Mouse (Mus musculus): ENCODE results near the gene Fancf. TPM values are rescaled to one million over a fixed set of nuclear protein-coding genes. Genes with fewer than 3 reads are reported as not detected.

Fancf gene
- 1 to 10 TPM; 4.7 to 5.0 TPM for total RNA-seq (2021)
- long read RNA-seq, experiment 1, transcript Fancf-201 (1 exons, 1,691 nt), result major isoform, 6 of 7 reads
- long read RNA-seq, experiment 1, partial matches to known transcripts, result 0 of 7 reads
- long read RNA-seq, experiment 1, other reads (novel, unspliced or antisense), result 1 of 7 reads
- long read RNA-seq, experiment 2, transcript Fancf-201 (1 exons, 1,691 nt), result major isoform, 9 of 9 reads
- long read RNA-seq, experiment 2, partial matches to known transcripts, result 0 of 9 reads
- long read RNA-seq, experiment 2, other reads (novel, unspliced or antisense), result 0 of 9 reads

- Histone ChIP-seq H3K27ac (peak within 1 kb of the TSS; percentile 98), H3K4me3 (peak within 1 kb of the TSS; percentile 65)
- DNase-seq (ENCODE audit: low spot score in 2 of 2), result peak; percentile 96 to 99
- 0 out of 2 replicates have a peak, but pooled peaks have one; percentile 3 for TF ChIP-seq CTCF (conservative IDR thresholded peaks at IDR 0.05)
These were observed at the start of gene Fancf for GRCm38 (mm10) chr7:51862097-51862492. Fancf (minus strand) TSS chr7:51862267.

GRCm38 (mm10) chr7:51899066-51899465 is 37.0 kb upstream of the Fancf start:
- no peak for TF ChIP-seq CTCF (conservative IDR thresholded peaks at IDR 0.05)
- H3K27ac ChIP-seq, result no peak overlapping the region
- H3K4me3 ChIP-seq, result no peak overlapping the region
- DNase-seq (ENCODE audit: low spot score in 2 of 2), result no peak

GRCm38 (mm10) chr7:51894939-51895338 is 32.9 kb upstream of the Fancf start:
- DNase-seq (ENCODE audit: low spot score in 2 of 2), result no peak
- H3K27ac ChIP-seq, result no peak overlapping the region
- H3K4me3 ChIP-seq, result no peak overlapping the region
- no peak for TF ChIP-seq CTCF (conservative IDR thresholded peaks at IDR 0.05)

- Histone ChIP-seq H3K4me3 (no peak overlapping the region), H3K27ac (no peak overlapping the region)
- no peak for TF ChIP-seq CTCF (conservative IDR thresholded peaks at IDR 0.05)
- DNase-seq (ENCODE audit: low spot score in 2 of 2), result no peak
These were observed 32.2 kb upstream of the Fancf start for GRCm38 (mm10) chr7:51894133-51894801.

- no peak for TF ChIP-seq CTCF (conservative IDR thresholded peaks at IDR 0.05)
- Histone ChIP-seq H3K4me3 (no peak overlapping the region), H3K27ac (no peak overlapping the region)
- DNase-seq (ENCODE audit: low spot score in 2 of 2), result no peak
These were observed 30.9 kb upstream of the Fancf start for GRCm38 (mm10) chr7:51893008-51893407.

- no peak for DNase-seq (ENCODE audit: low spot score in 2 of 2)
- no peak for TF ChIP-seq CTCF (conservative IDR thresholded peaks at IDR 0.05)
- H3K4me3 ChIP-seq, result no peak overlapping the region
- H3K27ac ChIP-seq, result no peak overlapping the region
These were observed 30.3 kb upstream of the Fancf start for GRCm38 (mm10) chr7:51892224-51892965.

- Histone ChIP-seq H3K27ac (no peak overlapping the region), H3K4me3 (no peak overlapping the region)
- DNase-seq (ENCODE audit: low spot score in 2 of 2), result no peak
- TF ChIP-seq CTCF (conservative IDR thresholded peaks at IDR 0.05), result no peak
These were observed 27.5 kb upstream of the Fancf start for GRCm38 (mm10) chr7:51889601-51890000.

GRCm38 (mm10) chr7:51887678-51888567 is 25.9 kb upstream of the Fancf start:
- no peak overlapping the region for H3K27ac ChIP-seq
- H3K4me3 ChIP-seq, result no peak overlapping the region
- no peak for DNase-seq (ENCODE audit: low spot score in 2 of 2)
- no peak for TF ChIP-seq CTCF (conservative IDR thresholded peaks at IDR 0.05)

GRCm38 (mm10) chr7:51885345-51885744 is 23.3 kb upstream of the Fancf start:
- DNase-seq (ENCODE audit: low spot score in 2 of 2), result no peak
- no peak for TF ChIP-seq CTCF (conservative IDR thresholded peaks at IDR 0.05)
- H3K27ac ChIP-seq, result no peak overlapping the region
- H3K4me3 ChIP-seq, result no peak overlapping the region

- no peak for TF ChIP-seq CTCF (conservative IDR thresholded peaks at IDR 0.05)
- DNase-seq (ENCODE audit: low spot score in 2 of 2), result no peak
- Histone ChIP-seq H3K27ac (no peak overlapping the region), H3K4me3 (no peak overlapping the region)
These were observed 18.1 kb upstream of the Fancf start for GRCm38 (mm10) chr7:51880121-51880520.

GRCm38 (mm10) chr7:51879136-51879723 is 17.2 kb upstream of the Fancf start:
- Histone ChIP-seq H3K4me3 (peak overlapping the region; percentile 65), H3K27ac (peak overlapping the region; percentile 90)
- no peak for TF ChIP-seq CTCF (conservative IDR thresholded peaks at IDR 0.05)
- DNase-seq (ENCODE audit: low spot score in 2 of 2), result peak; percentile 45

- no peak for TF ChIP-seq CTCF (conservative IDR thresholded peaks at IDR 0.05)
- H3K4me3 ChIP-seq, result peak overlapping the region; percentile 65
- H3K27ac ChIP-seq, result peak overlapping the region; percentile 90
- DNase-seq (ENCODE audit: low spot score in 2 of 2), result no peak
These were observed 16.7 kb upstream of the Fancf start for GRCm38 (mm10) chr7:51878730-51879129.
